Mouse (Mus musculus): ENCODE measurements at regions not wholly inside any gene's neighbourhood (a gene's known extent, or its start where the extent isn't known, plus 50 kb on each side); places are given as distances from the start of the nearest gene placed in this dataset.

DNA sequence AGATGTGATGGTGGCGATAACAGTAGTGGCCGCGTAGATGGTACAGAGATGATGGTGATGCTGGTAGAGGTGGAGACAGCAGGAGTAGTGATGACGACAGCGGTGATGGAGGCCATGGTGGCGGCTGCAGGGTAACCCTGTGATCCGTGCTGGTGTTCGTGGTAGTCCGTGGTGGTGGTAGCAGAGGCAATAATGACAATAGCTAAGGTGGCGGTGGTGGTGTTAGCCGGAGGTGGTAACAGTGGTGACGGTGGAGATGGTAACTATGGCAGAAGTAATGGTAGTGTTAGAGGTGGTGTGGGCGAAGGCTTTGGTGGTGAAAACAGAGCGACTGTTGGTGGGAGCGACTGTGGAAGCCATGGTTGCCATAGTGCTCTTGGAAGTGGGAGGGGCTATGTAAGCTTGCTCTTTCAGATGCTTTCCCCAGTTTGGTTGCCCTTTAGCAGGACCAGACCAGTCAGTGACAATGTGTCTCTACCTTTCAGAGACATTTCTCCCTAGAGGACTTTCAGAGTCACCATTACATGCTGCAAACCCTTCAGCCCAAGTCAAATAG lies 64.7 kb upstream of the Rgma start:
- no peak for DNase-seq (ENCODE audit: low read depth, low spot score)
- H3K9ac ChIP-seq (ENCODE audit: control insufficient read depth, low read depth, low read length, poor library complexity, severe bottlenecking), result no peak overlapping the region
- TF ChIP-seq SIN3A (IDR thresholded peaks at IDR 0.05; ENCODE audit: low read length), result no peak
- H3K27ac ChIP-seq (ENCODE audit: control insufficient read depth, low read depth, low read length), result no peak overlapping the region
- H3K9me3 ChIP-seq (replicated peaks; ENCODE audit: insufficient read depth, low read length), result no peaks in the 10 kb centered on the region
- H3K4me3 ChIP-seq (ENCODE audit: control insufficient read depth in 1 of 2, insufficient read depth in 1 of 2, low read depth in 2 of 2, low read length in 2 of 2), result no peak overlapping the region
- H3K79me2 ChIP-seq (ENCODE audit: control insufficient read depth, insufficient read depth, low read length, poor library complexity), result no peaks in the 10 kb centered on the region
- H3K27me3 ChIP-seq (ENCODE audit: control insufficient read depth in 1 of 2, insufficient read depth in 2 of 2, low read length in 2 of 2), result no peaks in the 10 kb centered on the region
- H3K36me3 ChIP-seq (ENCODE audit: control insufficient read depth in 1 of 2, insufficient read depth in 2 of 2, low read length in 2 of 2), result no peaks in the 10 kb centered on the region
- H3K4me1 ChIP-seq (ENCODE audit: control insufficient read depth in 1 of 2, insufficient read depth in 2 of 2, low read length in 2 of 2), result no peaks in the 10 kb centered on the region

DNA sequence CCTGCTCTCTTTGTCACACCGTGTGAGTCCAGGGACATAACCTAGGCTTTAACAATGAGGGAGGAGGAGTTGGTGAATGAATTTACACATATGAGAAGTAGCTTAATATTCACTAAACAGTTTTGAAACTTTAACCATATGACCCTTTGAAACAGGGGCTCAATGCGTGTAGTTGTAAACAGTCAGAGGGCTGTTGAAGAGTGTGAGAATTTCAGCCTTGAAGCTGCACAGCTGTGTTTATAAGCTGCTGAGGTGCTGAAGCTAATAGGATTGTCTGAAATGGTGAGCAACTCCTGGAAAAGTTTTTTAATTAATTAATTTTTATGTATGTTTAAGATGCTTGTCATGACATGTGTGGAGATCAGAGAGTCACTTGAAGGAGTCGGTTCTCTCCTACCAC lies 59.8 kb upstream of the Rgma start:
- no peaks in the 10 kb centered on the region for H3K79me2 ChIP-seq (ENCODE audit: control insufficient read depth, insufficient read depth, low read length, poor library complexity)
- no peaks in the 10 kb centered on the region for H3K9me3 ChIP-seq (replicated peaks; ENCODE audit: insufficient read depth, low read length)
- H3K27ac ChIP-seq (ENCODE audit: control insufficient read depth, low read depth, low read length), result no peak overlapping the region
- no peak for TF ChIP-seq MXI1 (IDR thresholded peaks at IDR 0.05; ENCODE audit: low read depth, low read length)
- TF ChIP-seq UBTF (IDR thresholded peaks at IDR 0.05; ENCODE audit: borderline replicate concordance, insufficient read depth, low read depth, low read length), result no peak
- TF ChIP-seq ZKSCAN1 (IDR thresholded peaks at IDR 0.05; ENCODE audit: low read depth, low read length), result no peak
- no peak for TF ChIP-seq TCF12 (IDR thresholded peaks at IDR 0.05; ENCODE audit: low read depth, low read length)
- TF ChIP-seq RCOR1 (IDR thresholded peaks at IDR 0.05; ENCODE audit: low read depth, low read length), result no peak
- TF ChIP-seq TBP (IDR thresholded peaks at IDR 0.05; ENCODE audit: low read depth, low read length), result no peak
- no peak for TF ChIP-seq MAZ (IDR thresholded peaks at IDR 0.05; ENCODE audit: low read depth, low read length)
- no peak for TF ChIP-seq CTCF (IDR thresholded peaks at IDR 0.05 in 2 of 3, conservative IDR thresholded peaks at IDR 0.05 in 1 of 3; ENCODE audit: control insufficient read depth in 1 of 3, insufficient read depth in 1 of 3, low read depth in 2 of 3, low read length in 3 of 3, poor library complexity in 1 of 3, severe bottlenecking in 1 of 3)
- TF ChIP-seq MEF2A (IDR thresholded peaks at IDR 0.05; ENCODE audit: extremely low read depth, insufficient replicate concordance, low read depth, low read length, poor library complexity, severe bottlenecking), result no peak
- no peak for TF ChIP-seq POLR2A (IDR thresholded peaks at IDR 0.05; ENCODE audit: control insufficient read depth in 1 of 2, insufficient read depth in 1 of 2, low read depth in 1 of 2, low read length in 2 of 2, poor library complexity in 1 of 2)
- TF ChIP-seq ZMIZ1 (IDR thresholded peaks at IDR 0.05; ENCODE audit: low read depth, low read length), result no peak
- no peak overlapping the region for H3K9ac ChIP-seq (ENCODE audit: control insufficient read depth, low read depth, low read length, poor library complexity, severe bottlenecking)
- H3K36me3 ChIP-seq (ENCODE audit: control insufficient read depth in 1 of 2, insufficient read depth in 2 of 2, low read length in 2 of 2), result no peaks in the 10 kb centered on the region
- H3K4me3 ChIP-seq (ENCODE audit: control insufficient read depth in 1 of 2, insufficient read depth in 1 of 2, low read depth in 2 of 2, low read length in 2 of 2), result no peak overlapping the region
- no peaks in the 10 kb centered on the region for H3K27me3 ChIP-seq (ENCODE audit: control insufficient read depth in 1 of 2, insufficient read depth in 2 of 2, low read length in 2 of 2)
- no peaks in the 10 kb centered on the region for H3K4me1 ChIP-seq (ENCODE audit: control insufficient read depth in 1 of 2, insufficient read depth in 2 of 2, low read length in 2 of 2)
- no peak for DNase-seq (ENCODE audit: low read depth, low spot score)

DNA sequence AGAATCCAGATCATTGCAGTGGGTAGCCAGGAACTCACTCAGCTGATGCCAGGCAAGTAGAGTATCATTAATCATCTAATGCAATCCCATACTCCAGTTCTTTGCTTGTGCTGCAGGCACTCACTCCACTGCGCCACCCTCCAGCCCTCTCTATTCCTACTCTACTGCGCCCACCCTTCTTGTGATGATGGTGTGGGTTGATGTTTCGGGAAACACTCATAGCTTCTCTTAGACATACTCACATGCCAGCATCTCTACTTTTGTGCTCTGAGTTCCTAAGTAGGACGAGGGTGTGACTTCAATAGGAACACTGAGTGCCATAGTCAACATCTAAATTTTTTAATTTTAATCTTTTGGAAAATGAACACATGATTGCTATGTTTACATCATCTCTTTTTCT lies 57.7 kb upstream of the Rgma start:
- H3K79me2 ChIP-seq (ENCODE audit: control insufficient read depth, insufficient read depth, low read length, poor library complexity), result no peaks in the 10 kb centered on the region
- TF ChIP-seq GATA1 (IDR thresholded peaks at IDR 0.05; ENCODE audit: low read depth, low read length) (no peak), ZNF384 (IDR thresholded peaks at IDR 0.05; ENCODE audit: low read depth, low read length) (no peak), NRF1 (IDR thresholded peaks at IDR 0.05; ENCODE audit: insufficient read depth, low read depth, low read length, poor library complexity, severe bottlenecking) (no peak), CTCF (IDR thresholded peaks at IDR 0.05 in 2 of 3, conservative IDR thresholded peaks at IDR 0.05 in 1 of 3; ENCODE audit: control insufficient read depth in 1 of 3, insufficient read depth in 1 of 3, low read depth in 2 of 3, low read length in 3 of 3, poor library complexity in 1 of 3, severe bottlenecking in 1 of 3) (no peak), POLR2A (IDR thresholded peaks at IDR 0.05; ENCODE audit: control insufficient read depth in 1 of 2, insufficient read depth in 1 of 2, low read depth in 1 of 2, low read length in 2 of 2, poor library complexity in 1 of 2) (no peak), CHD2 (IDR thresholded peaks at IDR 0.05; ENCODE audit: low read length) (no peak), RAD21 (IDR thresholded peaks at IDR 0.05; ENCODE audit: low read depth, low read length) (no peak), ZC3H11A (IDR thresholded peaks at IDR 0.05; ENCODE audit: low read depth, low read length) (no peak), RCOR1 (IDR thresholded peaks at IDR 0.05; ENCODE audit: low read depth, low read length) (no peak), MEF2A (IDR thresholded peaks at IDR 0.05; ENCODE audit: extremely low read depth, insufficient replicate concordance, low read depth, low read length, poor library complexity, severe bottlenecking) (no peak), POLR2AphosphoS2 (IDR thresholded peaks at IDR 0.05; ENCODE audit: low read length) (no peak), USF2 (IDR thresholded peaks at IDR 0.05; ENCODE audit: borderline replicate concordance in 1 of 2, insufficient read depth in 1 of 2, low read depth in 1 of 2, low read length in 2 of 2) (no peak), USF1 (IDR thresholded peaks at IDR 0.05; ENCODE audit: low read depth, low read length) (no peak), MXI1 (IDR thresholded peaks at IDR 0.05; ENCODE audit: low read depth, low read length) (no peak), SMC3 (IDR thresholded peaks at IDR 0.05; ENCODE audit: low read depth, low read length) (no peak), MYC (IDR thresholded peaks at IDR 0.05; ENCODE audit: low read depth, low read length) (no peak), GABPA (IDR thresholded peaks at IDR 0.05; ENCODE audit: low read depth, low read length) (no peak), ZMIZ1 (IDR thresholded peaks at IDR 0.05; ENCODE audit: low read depth, low read length) (no peak)

More for the DNA sequence above, 57.7 kb upstream of the Rgma start:
- no peak for DNase-seq (ENCODE audit: low read depth, low spot score)
- Histone ChIP-seq H3K27ac (ENCODE audit: control insufficient read depth, low read depth, low read length) (no peak overlapping the region), H3K9ac (ENCODE audit: control insufficient read depth, low read depth, low read length, poor library complexity, severe bottlenecking) (no peak overlapping the region), H3K27me3 (ENCODE audit: control insufficient read depth in 1 of 2, insufficient read depth in 2 of 2, low read length in 2 of 2) (no peaks in the 10 kb centered on the region), H3K9me3 (replicated peaks; ENCODE audit: insufficient read depth, low read length) (no peaks in the 10 kb centered on the region), H3K36me3 (ENCODE audit: control insufficient read depth in 1 of 2, insufficient read depth in 2 of 2, low read length in 2 of 2) (no peaks in the 10 kb centered on the region), H3K4me1 (ENCODE audit: control insufficient read depth in 1 of 2, insufficient read depth in 2 of 2, low read length in 2 of 2) (no peaks in the 10 kb centered on the region), H3K4me3 (ENCODE audit: control insufficient read depth in 1 of 2, insufficient read depth in 1 of 2, low read depth in 2 of 2, low read length in 2 of 2) (no peak overlapping the region)

Measured in MEL (cell line).